Mouse (Mus musculus) neural tube, embryonic 14.5 days (tissue): ENCODE data around the gene Elmod3. TPM values are rescaled to one million over a fixed set of nuclear protein-coding genes. Genes with fewer than 3 reads are reported as not detected.
A peak's percentile ranks its signal among the peaks of the same experiment; 100 is the strongest.

ENCODE experiments used
- ATAC-seq: fragments of 200-750 bp; cut with Nextera tagmentation; 2 replicates; pipeline ENCODE4 v1.8.0; 2017; ENCODE audit warnings: low read depth, mild to moderate bottlenecking, moderate TSS enrichment, moderate library complexity
- H3K27ac ChIP-seq: fragments of 300-500 bp; sonication (generic); 2 replicates; pipeline ENCODE4 v1.5.1; 2014; ENCODE audit warnings: low read depth, mild to moderate bottlenecking, control low read depth, low read length, moderate library complexity, mixed read lengths
- H3K27me3 ChIP-seq: fragments of 300-500 bp; sonication (generic); 2 replicates; pipeline ENCODE4 v1.6.1; 2014; ENCODE audit warnings: low read length; ENCODE audit not compliant: control insufficient read depth, insufficient read depth
- H3K36me3 ChIP-seq: fragments of 300-500 bp; sonication (generic); 2 replicates; pipeline ENCODE4 v1.6.1; 2014; ENCODE audit warnings: low read length, mixed read lengths; ENCODE audit not compliant: control insufficient read depth, insufficient read depth
- H3K4me1 ChIP-seq: fragments of 300-500 bp; sonication (generic); 2 replicates; pipeline ENCODE4 v1.6.1; 2014; ENCODE audit warnings: low read length; ENCODE audit not compliant: control insufficient read depth, insufficient read depth
- H3K4me2 ChIP-seq: fragments of 300-500 bp; sonication (generic); 2 replicates; pipeline ENCODE4 v1.6.1; 2014; ENCODE audit warnings: mild to moderate bottlenecking, low read depth, low read length, control low read depth
- H3K4me3 ChIP-seq: fragments of 300-500 bp; sonication (generic); 2 replicates; pipeline ENCODE4 v1.5.1; 2014; ENCODE audit warnings: low read depth, low read length, control low read depth, mixed read lengths
- H3K9ac ChIP-seq: fragments of 300-500 bp; sonication (generic); replicated peaks from 2 replicates; pipeline ENCODE4 v1.6.1; 2014; ENCODE audit warnings: low read depth, mild to moderate bottlenecking, control low read depth, low read length, mixed read lengths
- H3K9me3 ChIP-seq: fragments of 300-500 bp; sonication (generic); 2 replicates; pipeline ENCODE4 v1.6.1; 2016; ENCODE audit warnings: low read length; ENCODE audit not compliant: control insufficient read depth
- WGBS: fragments of 180-500 bp; shearing (Covaris S2); extraction: QIAGEN DNeasy Blood & Tissue Kit; methylation state at CpG from one replicate; pipeline ENCODE4 v1.1.7; 2014; 5-methylcytosine and 5-hydroxymethylcytosine counted together
- polyA plus RNA-seq: library from polyadenylated mRNA; unstranded; fragments of >200 nt; fragmentation: Nextera tagmentation; extraction: Ambion mirVana; gene quantifications from 2 replicates; pipeline ENCODE4 v1.2.1, GENCODE M21; 2014

Elmod3 gene
- polyA plus RNA-seq, 1 experiment from 2014 or later: 17.6 TPM

DNA sequence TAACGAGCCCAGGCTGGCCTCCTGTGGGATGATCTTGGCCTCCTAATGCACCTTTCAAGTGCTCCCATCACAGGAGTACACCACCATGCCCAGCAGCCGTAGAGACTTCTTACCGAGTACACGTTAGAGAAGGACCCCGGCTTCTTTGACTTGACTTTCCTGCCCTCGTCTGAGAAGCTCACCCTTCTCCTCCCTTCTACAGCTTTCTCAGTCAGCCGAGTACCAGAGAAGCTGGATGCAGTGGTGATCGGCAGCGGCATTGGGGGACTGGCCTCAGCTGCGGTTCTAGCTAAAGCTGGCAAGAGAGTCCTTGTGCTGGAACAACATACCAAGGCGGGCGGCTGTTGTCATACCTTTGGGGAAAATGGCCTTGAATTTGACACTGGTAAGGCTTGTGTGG lies 2.6 kb upstream of the Elmod3 start:
- Histone ChIP-seq H3K27me3 (no peaks in the 10 kb centered on the region), H3K36me3 (no peaks in the 10 kb centered on the region), H3K9me3 (no peaks in the 10 kb centered on the region), H3K27ac (no peak overlapping the region), H3K4me1 (peaks cover 10% of the 10 kb centered on the region), H3K4me2 (no peak overlapping the region), H3K9ac (no peak overlapping the region), H3K4me3 (no peak overlapping the region)
- no peak for ATAC-seq
- 93% methylated on average over 12 of the region's 12 CpGs for WGBS

DNA sequence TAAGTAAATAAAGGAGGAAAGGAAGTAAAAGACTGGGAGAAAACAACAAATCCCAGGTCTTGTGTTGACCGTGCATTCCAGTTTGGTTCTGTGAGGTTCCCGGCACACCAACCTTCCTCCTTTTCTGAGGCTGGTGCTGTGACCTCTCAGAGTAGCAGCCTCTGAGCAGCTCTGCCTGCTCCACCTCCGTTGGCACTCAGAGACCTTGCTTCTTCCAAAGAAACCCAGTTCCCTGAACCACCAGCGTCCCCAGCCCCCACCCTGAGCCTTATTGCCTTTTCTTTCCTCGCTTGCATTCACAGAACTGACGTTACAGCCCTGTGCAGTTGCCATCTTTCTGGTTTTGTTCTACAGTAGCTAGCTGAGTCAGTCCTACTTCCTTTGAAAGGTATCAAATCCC lies 2.0 kb upstream of the Elmod3 start:
- no peak overlapping the region for H3K4me2 ChIP-seq
- H3K4me1 ChIP-seq: peaks cover 10% of the 10 kb centered on the region
- H3K27ac ChIP-seq: no peak overlapping the region
- no peaks in the 10 kb centered on the region for H3K36me3 ChIP-seq
- H3K9me3 ChIP-seq: no peaks in the 10 kb centered on the region
- no peak overlapping the region for H3K4me3 ChIP-seq
- H3K9ac ChIP-seq: no peak overlapping the region
- WGBS: 80% methylated on average over 6 of the region's 6 CpGs
- no peaks in the 10 kb centered on the region for H3K27me3 ChIP-seq
- no peak for ATAC-seq

DNA sequence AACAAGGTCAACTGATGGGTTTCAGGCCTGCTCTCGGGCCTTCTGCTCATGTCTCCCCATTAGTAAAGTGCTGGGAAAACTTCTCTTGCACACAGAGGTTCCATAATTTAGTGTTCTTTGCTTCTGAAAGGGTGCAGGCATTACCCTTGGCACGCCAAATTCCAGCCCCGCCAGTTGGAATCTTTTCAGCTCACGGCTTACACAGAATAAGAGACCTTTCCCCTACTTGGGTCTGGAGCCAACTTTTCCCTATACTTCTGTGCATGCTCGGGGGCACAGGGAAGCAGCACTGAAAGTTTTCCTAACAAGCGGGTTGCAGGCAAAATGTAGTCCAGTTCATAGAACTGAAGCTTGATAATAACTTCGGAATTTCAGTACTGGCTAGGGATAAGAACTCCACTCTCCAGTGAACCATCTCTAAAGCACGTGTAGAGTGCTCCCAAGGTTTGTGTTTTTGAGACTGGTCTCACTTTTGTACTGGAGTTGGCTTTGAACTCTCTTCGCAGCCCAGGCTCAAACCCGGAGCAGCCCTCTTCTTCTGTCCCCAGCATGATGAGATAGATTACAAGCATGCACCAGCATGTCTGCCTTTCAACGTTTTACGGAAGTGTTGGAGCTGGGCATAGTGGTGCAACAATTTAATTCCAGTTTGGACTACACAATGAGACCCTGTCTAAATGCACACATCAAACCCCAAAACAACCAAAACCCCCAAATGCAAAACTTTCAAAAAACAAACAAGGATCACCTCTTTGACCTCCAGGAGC lies 761 bp upstream of the Elmod3 start:
- Histone ChIP-seq H3K4me1 (peaks cover 10% of the 10 kb centered on the region), H3K9ac (0 out of 2 replicates have a peak overlapping the region, but pooled peaks have one; percentile 2), H3K4me3 (peak overlapping the region; percentile 48), H3K36me3 (no peaks in the 10 kb centered on the region), H3K9me3 (no peaks in the 10 kb centered on the region), H3K27me3 (no peaks in the 10 kb centered on the region), H3K4me2 (peak overlapping the region; percentile 75), H3K27ac (peak overlapping the region; percentile 16; the same call in 1 of the 2 replicates)
- ATAC-seq: peak; percentile 29
- 49% methylated on average over 12 of the region's 12 CpGs for WGBS

DNA sequence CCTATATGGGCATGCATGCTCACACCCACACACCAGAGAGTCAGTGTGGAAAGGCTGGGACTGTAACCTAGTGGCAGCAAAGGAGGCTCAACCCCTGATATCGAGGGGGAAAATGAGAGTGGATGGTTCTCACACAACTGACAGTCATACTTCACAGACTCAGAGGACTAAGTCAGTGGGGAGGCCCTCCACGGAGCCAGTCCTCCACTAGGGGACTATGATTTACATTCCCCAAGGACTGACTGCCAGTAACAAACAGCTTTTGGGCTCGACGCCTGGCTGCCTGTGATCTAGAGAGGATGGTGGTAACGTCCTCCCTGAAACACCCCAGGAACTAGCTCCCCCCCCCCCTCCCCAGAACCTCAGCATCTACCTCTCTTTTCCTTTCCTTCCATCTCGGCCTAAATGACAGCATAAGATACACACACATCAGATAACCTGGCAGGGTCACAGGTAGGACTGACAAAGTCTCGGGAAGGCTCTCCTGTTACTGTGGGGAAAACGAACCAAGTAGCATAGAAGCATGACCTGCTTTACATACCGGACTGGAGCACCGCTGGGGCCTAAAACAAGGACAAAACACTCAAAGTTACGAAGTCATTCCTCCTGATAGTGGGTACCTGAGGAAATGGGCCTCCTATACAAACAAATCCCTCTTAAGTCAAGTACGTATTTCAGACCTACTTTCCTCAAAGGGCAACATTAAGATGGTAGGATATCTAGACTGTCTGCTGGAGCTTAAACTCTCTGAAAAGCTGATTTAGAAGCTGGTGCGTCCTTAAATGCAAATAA lies 934 bp downstream of the Elmod3 start:
- 42% methylated on average over 13 of the region's 13 CpGs for WGBS
- no peak for ATAC-seq
- H3K9ac ChIP-seq: peak overlapping the region; percentile 56
- peaks cover 10% of the 10 kb centered on the region for H3K4me1 ChIP-seq
- H3K4me2 ChIP-seq: peak overlapping the region; percentile 75
- peak overlapping the region; percentile 48 for H3K4me3 ChIP-seq
- H3K27ac ChIP-seq: no peak overlapping the region
- H3K27me3 ChIP-seq: no peaks in the 10 kb centered on the region
- no peaks in the 10 kb centered on the region for H3K36me3 ChIP-seq
- H3K9me3 ChIP-seq: no peaks in the 10 kb centered on the region

DNA sequence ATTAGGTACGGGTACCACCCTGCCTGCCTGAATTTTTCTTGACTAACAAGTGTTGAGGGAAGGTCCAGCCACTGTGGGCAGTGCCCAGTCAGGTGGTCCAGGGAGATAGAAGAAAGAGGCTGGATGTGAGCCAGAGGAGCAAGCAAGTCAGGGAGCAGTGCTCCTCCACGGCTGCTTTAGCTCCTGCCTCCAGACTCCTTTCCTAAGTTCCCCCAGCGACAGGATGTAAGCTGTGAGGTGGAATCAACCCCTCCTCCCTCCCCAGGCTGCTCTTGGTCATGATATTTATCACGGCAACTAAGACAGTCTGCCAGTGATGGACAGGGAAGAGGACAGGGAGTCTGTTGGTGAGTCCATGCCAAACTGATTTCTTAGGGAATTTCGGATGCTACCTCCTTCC lies 4.3 kb downstream of the Elmod3 start:
- no peak for ATAC-seq
- Histone ChIP-seq H3K4me2 (no peak overlapping the region), H3K4me1 (peaks cover 10% of the 10 kb centered on the region), H3K9me3 (no peaks in the 10 kb centered on the region), H3K36me3 (no peaks in the 10 kb centered on the region), H3K27me3 (no peaks in the 10 kb centered on the region), H3K4me3 (no peak overlapping the region), H3K9ac (no peak overlapping the region), H3K27ac (no peak overlapping the region)
- WGBS: 79% methylated on average over 5 of the region's 5 CpGs

DNA sequence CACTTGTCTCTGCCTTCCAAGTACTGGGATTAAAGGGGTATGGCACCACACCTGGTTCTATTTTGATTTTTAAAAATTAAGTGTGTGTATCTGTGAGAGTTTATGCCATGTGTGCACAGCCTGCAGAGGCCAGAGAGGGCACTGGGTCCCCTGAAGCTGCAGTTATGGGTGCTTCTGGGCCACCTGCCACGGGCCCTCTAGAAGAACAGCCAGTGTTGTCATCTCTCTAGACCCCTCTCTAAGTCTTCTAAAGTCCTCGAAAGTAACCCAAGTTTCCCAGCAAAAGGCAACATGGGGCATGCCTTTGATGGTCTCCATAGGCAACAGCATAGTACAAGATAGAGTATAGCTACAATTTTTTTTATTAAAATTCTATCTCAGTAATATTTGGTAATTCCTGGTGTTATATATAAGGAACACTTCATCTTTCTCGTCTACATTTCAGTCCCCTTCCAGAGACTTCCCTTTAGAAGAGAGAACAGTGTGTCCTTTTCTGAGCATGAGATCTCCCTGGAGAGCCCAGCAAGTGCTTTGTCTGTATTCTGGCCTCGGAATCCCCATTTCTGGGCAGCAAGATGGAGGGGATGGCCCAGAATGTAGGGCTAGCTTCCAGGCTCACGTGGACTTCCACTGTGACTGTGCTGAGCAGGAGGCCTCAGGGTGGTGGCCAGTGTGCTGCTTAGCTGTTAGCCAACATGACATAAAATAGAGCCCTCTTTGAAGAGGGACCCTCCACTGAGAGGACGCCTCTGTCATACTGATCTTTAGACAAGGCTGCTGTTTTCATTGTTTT lies 5.0 kb downstream of the Elmod3 start:
- no peaks in the 10 kb centered on the region for H3K27me3 ChIP-seq
- ATAC-seq: no peak
- H3K9ac ChIP-seq: no peak overlapping the region
- H3K4me3 ChIP-seq: no peak overlapping the region
- H3K4me1 ChIP-seq: peaks cover 10% of the 10 kb centered on the region
- H3K9me3 ChIP-seq: no peaks in the 10 kb centered on the region
- no peak overlapping the region for H3K27ac ChIP-seq
- H3K4me2 ChIP-seq: no peak overlapping the region
- 84% methylated on average over 6 of the region's 6 CpGs for WGBS
- H3K36me3 ChIP-seq: no peaks in the 10 kb centered on the region

DNA sequence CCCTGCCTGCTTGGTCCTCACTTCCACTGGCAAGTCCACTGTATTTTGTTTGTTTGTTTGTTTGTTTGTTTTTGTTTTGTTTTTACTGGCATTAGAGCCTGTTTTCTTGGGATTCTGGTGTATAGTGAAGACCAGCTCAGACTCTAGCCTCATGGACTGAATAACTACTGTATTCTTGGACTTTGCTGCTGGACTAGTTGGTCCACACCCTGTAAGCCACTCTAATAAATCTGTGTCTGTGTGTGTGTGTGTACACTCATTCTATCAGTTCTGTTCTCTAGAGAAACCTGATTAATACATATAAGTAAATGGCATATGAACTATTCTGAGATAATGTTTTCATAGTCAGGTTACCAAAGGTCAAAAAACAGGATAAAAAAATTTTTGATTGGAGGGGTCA lies 8.1 kb downstream of the Elmod3 start:
- Histone ChIP-seq H3K27me3 (no peaks in the 10 kb centered on the region), H3K4me3 (no peak overlapping the region), H3K4me1 (no peaks in the 10 kb centered on the region), H3K9me3 (no peaks in the 10 kb centered on the region), H3K27ac (no peak overlapping the region), H3K9ac (no peak overlapping the region), H3K36me3 (peaks cover 3% of the 10 kb centered on the region; the same call in 1 of the 2 replicates), H3K4me2 (no peak overlapping the region)
- no peak for ATAC-seq

DNA sequence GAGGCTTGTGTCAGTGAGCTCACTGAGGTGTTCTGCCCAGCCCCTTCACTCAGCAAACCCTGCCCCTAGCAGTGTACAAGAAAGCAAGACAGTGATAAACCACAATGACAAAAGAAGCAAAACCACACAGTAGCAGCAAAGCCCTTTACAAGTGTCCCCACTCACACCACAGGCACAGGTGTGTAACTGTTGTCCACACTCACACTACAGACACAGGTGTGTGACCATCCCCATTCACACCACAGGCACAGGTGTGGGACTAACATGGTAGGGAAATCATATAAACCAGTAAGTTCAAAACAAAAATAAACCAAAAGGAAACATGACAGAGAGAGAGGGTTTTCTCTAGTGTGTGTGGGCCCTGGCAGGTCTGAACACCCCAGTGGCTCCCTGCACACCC lies 9.9 kb downstream of the Elmod3 start:
- H3K4me2 ChIP-seq: no peak overlapping the region

More for the DNA sequence above, 9.9 kb downstream of the Elmod3 start:
- Histone ChIP-seq H3K36me3 (peaks cover 3% of the 10 kb centered on the region; the same call in 1 of the 2 replicates), H3K27ac (no peak overlapping the region), H3K4me3 (no peak overlapping the region), H3K9me3 (no peaks in the 10 kb centered on the region), H3K4me1 (no peaks in the 10 kb centered on the region), H3K9ac (no peak overlapping the region), H3K27me3 (no peaks in the 10 kb centered on the region)
- no peak for ATAC-seq
